Mouse (Mus musculus): ENCODE results near the gene Mief2.

Mief2 gene

DNA sequence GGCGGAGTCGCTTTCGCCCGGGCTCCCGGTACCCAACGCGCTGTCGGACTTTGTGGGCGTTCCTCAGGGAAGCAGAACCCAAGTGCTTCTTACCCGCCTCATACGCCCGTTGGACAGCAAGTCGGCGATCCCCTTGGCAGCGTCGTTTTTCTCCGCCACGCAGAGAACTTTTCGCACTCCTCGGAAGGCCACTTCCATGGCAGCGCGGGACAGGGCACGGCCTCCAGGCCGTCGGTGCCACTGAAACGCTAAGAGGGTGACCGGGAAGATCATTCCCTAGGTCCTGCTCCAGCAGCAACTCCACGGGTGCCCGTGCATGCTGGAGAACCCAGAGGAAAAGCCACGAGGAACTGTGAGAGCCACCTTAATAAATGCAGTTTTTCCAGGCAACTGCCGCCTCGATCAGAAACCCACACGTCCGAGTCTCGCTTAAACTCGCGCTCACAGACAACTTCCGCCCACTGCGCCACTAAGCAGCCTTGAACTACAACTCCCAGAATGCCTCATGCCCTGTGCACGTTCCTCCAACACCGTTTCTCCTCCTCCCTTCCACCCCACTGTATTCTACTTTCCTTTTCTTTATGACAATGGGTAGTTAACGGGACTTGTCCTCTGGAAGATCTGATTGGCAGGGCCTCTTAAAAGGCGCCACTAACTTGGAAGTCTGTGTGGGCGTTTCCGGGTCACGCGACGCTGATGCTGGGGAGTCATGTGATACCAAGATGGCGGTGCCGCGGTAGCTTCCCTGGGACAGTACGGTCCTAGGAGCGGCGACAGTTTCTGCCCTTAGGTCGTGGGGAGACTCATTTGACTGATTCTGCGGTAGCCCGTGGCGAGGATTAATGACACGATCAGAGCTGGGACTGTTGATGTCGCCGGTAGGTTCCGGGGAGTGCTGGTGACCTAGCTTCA, 48.9 kb downstream of the Mief2 start, which contains the start of the genes Top3a and Smcr8:
Gene Top3a (minus strand): TSS at position 537 of the 912 bp plus-strand sequence.
Gene Smcr8 (plus strand): TSS at position 696 of the 912 bp plus-strand sequence.
- peak; percentile 96 for DNase-seq (ENCODE audit: low read depth, low spot score)

DNA sequence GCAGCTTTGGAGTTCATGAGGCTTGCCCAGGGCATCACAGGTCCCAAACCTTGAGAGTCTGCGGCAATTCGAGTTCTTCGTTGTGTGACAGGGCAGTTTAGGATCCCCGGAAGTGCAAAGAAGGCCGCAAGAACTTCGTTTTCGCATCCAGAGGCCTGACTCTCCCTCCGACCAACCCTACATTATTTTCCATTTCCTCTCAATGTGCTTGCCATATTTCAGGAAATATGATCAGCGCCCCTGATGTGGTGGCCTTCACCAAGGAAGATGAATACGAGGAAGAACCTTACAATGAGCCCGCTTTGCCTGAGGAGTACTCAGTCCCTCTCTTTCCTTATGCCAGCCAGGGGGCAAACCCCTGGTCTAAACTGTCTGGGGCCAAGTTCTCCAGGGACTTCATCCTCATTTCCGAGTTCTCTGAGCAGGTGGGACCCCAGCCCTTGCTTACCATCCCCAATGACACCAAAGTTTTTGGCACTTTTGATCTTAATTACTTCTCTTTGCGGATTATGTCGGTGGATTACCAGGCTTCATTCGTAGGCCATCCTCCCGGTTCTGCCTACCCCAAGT, 49.7 kb downstream of the Mief2 start:
- DNase-seq (ENCODE audit: low read depth, low spot score) = no peak

DNA sequence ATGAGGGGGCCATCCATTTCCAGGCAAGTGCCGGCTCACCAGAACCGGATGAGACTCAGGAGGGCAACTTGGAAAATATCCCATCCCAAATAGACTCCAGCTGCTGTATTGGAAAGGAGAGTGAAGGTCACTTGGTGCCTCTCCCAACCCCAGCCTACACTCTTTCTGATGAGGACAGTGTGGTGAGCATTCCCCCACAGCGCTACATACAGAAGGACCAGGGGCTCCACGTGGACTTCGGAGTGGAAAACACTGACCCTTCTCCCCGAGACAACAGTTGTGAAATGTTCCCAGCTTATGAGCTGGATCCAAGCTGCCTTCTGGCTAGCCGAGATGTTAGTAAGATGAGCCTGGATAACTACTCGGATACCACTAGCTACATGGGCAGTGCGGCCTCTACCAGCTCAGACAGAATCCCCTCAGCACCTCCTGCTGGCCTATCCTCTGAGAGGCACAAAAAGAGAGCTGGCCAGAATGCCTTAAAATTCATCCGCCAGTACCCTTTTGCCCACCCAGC, 51.5 kb downstream of the Mief2 start:
- no peak for DNase-seq (ENCODE audit: low read depth, low spot score)
